Mouse (Mus musculus) C2C12 (cell line): ENCODE results near the gene Lrrfip2.

Experiments
- CEBPB ChIP-seq: IDR thresholded peaks from one replicate; pipeline ENCODE4 v1.6.1; 2011; ENCODE audit warnings: low read depth, mild to moderate bottlenecking, control low read depth, moderate library complexity
- CTCF ChIP-seq: IDR thresholded peaks from one replicate; pipeline ENCODE4 v1.5.1; 2011; ENCODE audit not compliant: control insufficient read depth, insufficient read depth, insufficient read length
- FOSL1 ChIP-seq: IDR thresholded peaks from one replicate; pipeline ENCODE4 v1.8.0; 2011; ENCODE audit warnings: mild to moderate bottlenecking, low read length; ENCODE audit not compliant: poor library complexity, insufficient read depth, severe bottlenecking
- MAX ChIP-seq: IDR thresholded peaks from one replicate; pipeline ENCODE4 v1.6.1; 2011; ENCODE audit warnings: mild to moderate bottlenecking, control low read depth
- MYOD1 ChIP-seq: IDR thresholded peaks from one replicate; pipeline ENCODE4 v1.6.1; 2011; ENCODE audit warnings: low read depth; ENCODE audit not compliant: control insufficient read depth, insufficient read length
- MYOG ChIP-seq: IDR thresholded peaks from one replicate; pipeline ENCODE4 v1.6.1; 2011; ENCODE audit not compliant: control insufficient read depth, insufficient read length; ENCODE audit errors: extremely low read depth
- USF1 ChIP-seq: IDR thresholded peaks from one replicate; pipeline ENCODE4 v1.6.1; 2011; ENCODE audit warnings: low read depth, mild to moderate bottlenecking, control low read depth, moderate library complexity

DNA sequence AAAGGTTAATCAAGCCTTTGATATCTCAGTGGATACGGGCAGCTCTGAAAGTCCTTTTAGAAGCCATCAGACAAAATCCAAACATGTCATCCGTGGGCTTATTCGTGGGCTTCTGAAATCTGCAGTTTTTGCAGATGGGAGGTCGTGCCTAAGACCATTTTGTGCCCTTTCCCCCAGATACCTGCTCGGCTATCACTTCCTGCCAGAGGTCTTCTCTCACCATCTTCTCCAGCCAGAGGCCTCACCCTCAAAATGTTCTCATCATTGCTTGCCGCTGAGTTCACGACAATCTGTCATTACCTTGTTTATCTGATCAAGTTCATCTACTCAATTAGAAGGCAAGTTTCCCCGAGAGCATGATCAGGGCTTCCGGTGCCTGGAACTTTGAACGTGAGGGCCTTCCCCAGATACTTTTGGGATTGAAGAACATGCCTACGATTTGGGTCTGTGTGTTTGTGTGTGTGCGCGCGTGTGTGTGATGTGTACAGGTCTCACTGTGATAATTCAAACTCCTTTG, at the start of gene Lrrfip2:
- TF ChIP-seq CTCF (no peak), MAX (no peak), USF1 (no peak), MYOD1 (no peak), CEBPB (no peak), FOSL1 (no peak), MYOG (no peak)
